Mouse (Mus musculus): ENCODE results near the gene Mrpl18.

- TF ChIP-seq POLR2A (IDR thresholded peaks at IDR 0.05; ENCODE audit: extremely low read depth, insufficient read depth, low read length) (no peak), CTCF (IDR thresholded peaks at IDR 0.05; ENCODE audit: extremely low read depth, insufficient read depth, low read length) (no peak)
Measured at GRCm38 (mm10) chr17:12905810-12906209, 10.3 kb downstream of the Mrpl18 start.
